Mouse (Mus musculus): ENCODE results near the gene Nfia.

Nfia gene

DNA sequence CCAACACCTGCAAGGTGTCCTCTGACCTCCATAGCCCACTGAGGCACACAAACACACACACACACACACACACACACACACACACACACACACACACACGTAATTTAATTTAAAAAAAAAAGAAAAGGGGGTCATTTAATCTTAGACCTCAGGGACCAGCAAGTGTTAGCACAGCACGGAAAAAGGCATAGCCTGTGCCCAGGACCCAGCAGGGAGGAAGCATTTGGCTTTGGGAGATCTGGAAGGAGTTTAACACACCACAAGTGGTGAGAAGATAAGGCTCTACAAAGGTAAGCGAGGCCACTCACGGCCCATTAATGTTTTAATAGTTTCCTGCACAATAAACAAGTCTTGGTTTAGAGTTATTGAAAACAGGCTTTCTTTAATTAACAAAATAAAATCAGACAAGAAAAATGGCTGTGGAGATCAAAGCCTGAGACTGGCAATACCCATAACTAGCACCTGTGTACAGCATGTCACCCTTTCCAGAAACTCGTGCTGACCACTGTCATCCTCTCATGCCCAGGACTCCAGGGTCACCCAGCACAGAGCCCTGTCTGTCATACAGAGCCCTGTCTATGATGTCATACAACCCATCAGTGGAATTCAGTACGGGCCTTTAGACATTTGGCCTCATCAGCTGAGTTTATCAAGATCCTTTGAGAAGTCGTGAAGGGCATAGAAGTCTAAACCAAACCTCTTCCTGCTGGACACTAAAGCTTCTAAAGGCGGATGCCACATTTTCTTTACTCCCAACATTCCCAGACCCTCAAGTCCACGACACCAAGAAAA, 332.6 kb downstream of the Nfia start:
- no peak for DNase-seq (ENCODE audit: low spot score)

DNA sequence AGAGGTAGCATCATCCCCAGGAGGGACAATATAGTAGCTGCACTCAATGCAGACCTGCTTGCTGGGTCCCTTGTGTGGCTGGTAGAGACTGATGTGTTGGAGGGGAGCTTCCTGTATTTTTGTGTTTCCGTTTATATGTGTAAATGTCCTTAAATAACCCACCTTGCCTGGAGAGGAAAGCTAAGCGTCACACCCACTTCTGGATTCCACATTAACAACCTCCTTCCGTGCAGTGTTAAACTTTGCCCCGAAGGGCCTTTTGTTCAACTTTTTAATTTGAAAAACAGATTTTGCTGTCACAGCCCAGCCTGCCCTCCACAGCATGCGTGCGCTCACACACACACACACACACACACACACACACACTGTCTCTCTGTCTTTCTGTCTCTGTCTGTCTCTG, 333.4 kb downstream of the Nfia start:
- no peak for DNase-seq (ENCODE audit: low spot score)

DNA sequence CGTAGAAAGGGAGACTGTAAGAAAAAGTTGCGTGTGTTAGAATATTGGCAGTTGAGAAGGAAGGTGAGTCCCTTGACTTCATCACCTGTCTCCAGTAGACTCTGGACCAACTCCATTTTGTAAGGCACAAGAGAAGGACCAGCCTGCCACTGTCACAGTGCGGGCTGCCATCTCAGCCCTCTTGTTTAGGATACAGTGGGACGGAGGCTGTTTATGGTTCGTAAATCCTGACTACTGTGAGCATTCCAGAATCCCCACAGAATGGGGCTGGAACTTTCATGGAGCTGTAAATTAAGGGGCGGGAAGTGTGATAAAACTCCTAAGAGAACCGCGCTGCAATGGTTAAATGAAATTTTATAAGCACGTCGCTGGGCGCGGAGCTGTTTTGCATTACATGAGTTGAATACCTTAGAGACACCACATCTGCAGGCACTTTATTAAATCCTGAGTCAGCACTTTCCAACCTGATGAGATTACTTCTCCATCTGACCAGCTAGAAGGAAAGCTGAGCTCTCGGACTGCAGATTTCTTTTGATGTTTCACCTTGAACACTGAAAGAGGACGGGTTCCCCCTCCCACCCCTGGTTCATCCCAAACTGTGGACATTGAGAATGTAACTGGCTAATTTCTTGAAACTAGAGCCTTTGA, 334.0 kb downstream of the Nfia start:
- DNase-seq (ENCODE audit: low spot score): no peak

DNA sequence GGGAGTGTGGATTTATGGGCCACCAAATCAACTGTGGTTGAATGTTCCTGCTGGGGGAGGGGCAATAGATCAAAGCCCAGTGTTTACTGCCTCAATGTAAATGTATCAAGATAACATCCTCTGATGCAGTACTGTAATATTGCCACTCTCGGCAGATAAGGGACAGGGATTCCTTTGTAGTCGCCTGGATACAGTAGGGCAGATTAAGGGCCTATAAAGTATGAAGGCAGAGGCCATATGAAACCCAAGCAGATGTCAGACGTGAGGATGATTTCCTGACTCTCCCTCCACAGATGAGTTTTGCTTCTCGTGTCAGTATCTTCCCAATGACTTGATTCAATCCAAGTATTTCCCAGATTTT, 334.5 kb downstream of the Nfia start:
- no peak for DNase-seq (ENCODE audit: low spot score)

DNA sequence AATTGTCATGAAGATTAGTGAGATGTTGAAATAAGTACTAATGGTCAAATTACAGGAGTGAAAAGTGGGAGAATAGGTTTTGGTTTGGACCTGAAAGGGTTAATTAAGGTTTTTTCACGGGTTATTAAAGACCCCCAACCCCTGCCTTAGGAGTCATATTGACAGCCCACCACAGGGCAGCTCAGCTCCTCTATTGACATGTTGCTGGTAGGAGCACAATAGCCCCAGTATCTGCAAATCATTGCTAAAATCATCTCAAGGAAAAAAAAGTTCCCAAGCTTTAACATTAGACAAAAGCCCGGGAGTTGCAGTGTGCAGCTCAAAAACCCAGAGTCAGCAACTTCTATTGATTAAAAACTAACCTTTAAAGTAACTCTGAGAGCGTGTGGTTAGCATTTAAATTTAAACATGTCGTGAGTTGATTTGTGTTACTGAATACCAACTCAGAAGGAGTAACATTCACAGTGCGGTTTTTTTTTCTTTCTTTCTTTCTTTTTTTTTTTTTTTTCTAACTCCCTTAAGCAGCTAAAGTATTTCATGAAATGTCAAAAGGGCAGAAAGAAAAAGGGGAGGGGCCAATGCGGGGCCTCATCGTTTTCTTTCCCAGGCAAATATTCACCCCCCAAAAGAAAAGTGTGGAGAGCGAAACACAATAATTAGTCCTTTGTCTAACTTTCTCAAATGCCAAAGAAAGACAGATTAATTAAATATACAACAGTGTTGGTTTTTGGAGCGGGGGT, 335.6 kb downstream of the Nfia start:
- no peak for DNase-seq (ENCODE audit: low spot score)

DNA sequence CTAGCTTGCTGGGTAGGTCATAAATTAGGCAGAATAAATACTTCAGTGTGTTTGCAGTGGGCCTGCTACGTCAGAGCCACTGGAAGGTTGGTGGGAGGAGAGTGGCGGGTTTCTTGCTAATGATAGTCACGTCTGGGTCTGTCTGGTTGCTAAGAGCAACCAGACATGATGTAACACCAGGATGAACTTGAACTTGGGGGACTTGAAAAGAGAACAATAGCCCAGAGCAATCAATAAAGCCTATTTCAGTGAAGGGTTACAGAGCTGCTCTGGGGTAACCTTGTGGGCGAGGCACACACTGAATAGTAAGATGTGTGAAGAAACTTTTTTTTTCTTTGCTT, 336.1 kb downstream of the Nfia start:
- DNase-seq (ENCODE audit: low spot score): no peak

DNA sequence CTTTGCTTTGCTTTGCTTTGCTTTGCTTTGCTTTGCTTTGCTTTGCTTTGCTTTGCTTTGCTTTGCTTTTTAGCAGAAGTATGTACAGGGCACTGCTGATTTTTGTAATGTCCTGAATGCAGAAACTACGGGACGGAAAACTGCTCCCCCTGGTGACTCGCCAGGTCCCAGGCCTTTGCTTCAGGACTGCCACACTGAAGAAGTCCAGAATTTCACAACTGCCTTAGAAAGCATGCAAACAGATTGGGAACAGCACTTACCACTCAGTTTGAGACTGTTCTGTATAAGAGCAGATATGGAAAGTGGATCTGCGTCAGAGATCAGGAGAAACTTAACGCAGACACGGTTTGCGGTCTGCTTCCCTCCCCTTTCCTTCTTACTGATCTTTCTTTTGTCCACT, 336.5 kb downstream of the Nfia start:
- no peak for DNase-seq (ENCODE audit: low spot score)

DNA sequence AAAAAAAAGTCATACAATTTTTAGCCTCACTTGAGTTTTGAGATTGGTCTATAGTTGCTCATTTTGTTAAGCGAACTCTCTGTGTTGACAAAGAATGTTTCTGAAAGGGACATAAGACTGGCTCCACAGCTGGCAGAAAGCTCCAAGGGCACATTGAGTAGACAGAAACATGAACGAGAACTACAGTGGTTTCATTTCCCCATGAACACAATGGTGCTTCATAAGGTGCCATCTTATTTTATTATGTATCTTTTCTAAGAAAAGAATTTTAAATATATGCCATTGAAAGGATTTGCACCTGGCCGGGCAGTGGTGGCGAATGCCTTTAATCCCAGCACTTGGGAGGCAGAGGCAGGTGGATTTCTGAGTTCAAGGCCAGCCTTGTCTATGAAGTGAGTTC, 337.4 kb downstream of the Nfia start:
- no peak for DNase-seq (ENCODE audit: low spot score)

DNA sequence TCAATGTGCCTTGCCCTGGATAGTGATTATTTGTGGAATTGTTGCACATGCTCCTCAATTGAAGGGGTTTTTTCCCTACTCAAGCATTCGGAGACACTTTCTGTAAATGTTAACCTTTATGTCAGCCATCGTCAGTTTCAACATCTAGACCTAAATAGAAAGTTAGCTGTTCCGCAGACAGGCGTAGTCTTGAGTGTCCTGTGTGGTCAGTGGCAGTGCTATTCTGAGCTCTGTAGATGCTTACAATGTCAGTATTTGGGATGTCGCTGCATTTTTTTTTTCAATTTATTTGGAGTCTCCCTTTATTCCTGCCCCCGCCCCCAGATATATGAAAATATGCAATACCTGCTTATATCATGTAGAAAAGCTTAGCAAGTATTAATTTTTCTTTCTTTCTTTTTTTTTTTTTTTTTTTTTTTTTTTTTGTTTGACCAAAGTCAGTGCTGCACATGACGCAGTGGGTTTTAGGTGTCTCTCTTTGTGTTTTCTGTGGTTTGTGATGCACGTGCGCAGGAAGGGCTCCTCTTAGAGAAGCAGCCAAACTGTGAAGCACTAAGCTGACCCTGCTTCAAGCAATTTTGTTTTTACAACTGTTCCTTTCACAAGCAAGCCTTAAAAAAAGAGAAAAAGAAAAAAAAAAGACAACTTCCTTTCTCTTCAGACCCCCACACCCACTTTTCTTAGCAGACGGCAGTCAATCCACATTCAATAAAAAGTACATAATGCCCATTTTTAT, 340.9 kb downstream of the Nfia start:
- no peak for DNase-seq (ENCODE audit: low spot score)

DNA sequence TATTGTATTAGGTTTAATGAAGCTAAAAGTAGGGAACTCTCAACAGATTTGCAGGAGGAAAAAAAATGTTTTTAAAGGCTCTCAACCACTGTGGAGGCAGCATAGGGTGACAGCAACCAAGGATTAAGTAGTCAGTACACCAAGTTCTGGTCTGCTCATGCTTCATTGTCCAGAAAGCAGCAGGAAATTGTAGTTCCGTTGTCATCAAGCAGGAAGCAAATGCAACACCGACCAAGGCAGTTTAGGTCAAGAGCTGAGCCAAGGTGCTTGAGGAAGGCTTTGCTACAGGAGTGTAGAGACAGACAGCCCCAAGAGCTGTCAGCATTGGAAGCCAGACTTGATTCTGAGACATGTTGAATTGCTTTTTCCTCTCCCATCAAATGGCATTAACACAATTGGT, 342.4 kb downstream of the Nfia start:
- DNase-seq (ENCODE audit: low spot score): no peak

DNA sequence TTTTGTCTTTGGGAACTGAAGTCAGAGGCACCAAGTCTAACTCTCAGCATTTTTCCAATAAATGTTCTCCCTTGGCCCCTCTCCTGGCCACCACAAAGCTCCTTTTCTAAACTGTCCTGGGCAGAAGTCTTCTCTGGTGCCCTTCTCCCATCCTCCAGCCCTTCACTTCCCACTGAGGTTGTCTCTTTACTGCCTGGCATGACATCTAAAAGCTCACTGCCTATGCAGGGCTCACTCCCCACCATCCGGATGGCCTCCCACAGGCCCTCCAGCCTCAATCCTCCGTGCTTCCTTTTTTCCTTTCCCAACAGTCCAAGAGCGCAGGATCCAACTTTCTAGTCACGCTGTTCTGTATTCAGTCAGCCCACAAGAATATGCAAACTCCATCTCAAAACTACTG, 342.9 kb downstream of the Nfia start:
- no peak for DNase-seq (ENCODE audit: low spot score)

DNA sequence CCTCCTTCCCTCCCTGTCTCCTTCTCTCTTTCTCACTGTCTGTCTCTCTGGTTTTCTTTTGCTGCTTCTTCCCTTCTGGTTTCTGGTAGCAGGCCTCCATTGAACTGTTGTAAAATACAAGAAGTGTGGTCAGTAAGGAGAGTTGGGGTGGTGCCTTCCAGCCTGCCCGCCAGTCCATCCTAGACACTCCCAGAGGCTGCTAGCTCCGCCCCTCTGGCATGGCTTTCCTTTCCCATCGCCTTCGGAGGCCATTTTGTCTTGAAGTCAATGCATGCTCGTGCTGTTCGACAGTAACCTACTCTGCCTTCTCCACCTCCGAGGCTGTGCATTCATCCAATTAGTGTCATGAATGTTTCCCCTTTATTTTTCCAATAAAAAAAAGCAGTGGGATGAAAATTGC, 343.5 kb downstream of the Nfia start:
- DNase-seq (ENCODE audit: low spot score): no peak

DNA sequence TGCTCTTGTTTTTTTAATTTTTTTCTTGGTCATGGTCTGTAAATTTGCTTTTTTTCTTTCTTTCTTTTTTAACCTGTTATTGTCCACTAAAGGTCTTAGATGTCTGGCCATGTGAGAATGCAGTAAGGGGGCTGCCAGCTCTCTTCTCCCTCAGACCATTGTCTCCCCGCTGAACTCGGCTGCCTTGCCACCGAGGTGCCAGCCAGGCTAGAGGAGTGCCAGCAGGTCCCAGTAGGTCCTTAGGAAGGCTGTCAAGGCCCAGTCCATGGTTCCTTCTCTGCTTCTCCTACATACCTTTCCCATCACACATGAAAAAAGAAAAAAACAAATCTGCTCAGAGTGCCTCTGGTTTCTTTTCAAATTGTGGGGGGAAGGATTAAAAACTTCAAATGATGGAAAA, 345.6 kb downstream of the Nfia start:
- DNase-seq (ENCODE audit: low spot score): no peak

DNA sequence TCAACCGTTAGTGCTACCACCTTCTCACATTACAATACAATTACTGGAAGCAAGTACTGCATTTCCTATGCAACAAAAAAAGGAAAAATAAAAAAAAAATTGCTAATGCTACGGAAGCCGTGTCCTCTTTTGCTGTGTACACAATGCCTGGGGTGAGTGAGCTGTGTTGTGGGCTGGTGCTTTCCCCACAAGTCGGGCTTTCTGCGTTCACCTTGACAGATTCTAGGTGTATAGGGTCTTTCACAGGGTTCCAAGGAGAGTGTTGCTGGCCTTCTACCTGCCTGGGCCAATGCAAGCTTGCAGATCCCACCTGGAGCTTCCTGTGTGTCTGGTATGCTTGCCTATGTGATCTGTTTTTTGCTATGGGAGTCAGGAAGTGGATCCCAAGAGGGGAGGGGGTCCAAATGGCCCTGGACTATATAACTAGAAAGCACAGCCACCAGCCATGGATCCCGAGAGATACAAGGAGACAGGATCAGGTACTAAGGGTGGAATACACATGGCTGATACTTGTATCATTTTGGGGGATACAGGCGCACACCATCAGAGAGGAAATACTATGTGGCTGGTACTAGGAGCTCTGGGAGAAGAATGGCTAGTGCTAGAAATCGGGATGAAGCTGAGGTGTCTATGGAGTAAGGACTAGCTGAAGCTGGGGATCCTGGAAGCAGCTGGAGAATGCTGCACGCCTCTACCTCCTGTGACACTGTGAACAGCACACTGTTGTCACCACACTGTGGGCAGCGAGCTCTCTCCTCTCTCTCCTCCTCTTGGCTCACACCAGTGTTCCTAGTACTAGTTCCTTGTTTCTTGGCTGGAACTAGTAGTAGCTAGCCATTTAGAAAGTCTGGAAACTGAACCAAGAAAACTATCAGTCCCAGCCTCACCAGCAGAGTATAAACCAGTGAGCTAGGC, 346.5 kb downstream of the Nfia start:
- DNase-seq (ENCODE audit: low spot score): no peak

DNA sequence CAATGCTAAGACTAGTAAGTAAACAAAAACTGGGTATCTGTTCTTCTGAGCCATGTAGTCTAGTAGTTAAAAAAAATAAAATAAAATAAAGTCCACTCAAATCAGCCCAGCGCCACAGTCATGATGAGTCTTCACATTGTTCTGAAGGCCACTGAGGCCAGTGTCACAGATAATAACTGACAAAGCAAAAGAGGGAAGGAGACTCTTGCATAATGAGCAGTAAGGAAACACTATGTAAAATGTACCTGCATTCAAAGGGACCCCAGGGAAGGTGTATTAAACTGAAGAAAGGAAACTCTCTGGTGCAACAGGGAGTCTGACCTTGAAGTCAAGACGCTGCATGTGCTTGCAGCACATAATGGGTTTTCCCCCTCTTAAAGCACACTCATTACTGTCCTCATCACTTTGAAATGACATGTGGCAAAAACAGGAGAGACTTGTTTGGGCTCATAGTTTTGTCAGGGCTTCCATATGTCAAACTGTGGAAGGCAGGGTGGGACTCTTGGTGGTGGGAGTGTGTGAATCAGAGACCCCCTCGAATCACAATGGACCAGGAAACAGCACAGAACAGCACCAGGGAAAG, 347.5 kb downstream of the Nfia start:
- DNase-seq (ENCODE audit: low spot score): no peak

DNA sequence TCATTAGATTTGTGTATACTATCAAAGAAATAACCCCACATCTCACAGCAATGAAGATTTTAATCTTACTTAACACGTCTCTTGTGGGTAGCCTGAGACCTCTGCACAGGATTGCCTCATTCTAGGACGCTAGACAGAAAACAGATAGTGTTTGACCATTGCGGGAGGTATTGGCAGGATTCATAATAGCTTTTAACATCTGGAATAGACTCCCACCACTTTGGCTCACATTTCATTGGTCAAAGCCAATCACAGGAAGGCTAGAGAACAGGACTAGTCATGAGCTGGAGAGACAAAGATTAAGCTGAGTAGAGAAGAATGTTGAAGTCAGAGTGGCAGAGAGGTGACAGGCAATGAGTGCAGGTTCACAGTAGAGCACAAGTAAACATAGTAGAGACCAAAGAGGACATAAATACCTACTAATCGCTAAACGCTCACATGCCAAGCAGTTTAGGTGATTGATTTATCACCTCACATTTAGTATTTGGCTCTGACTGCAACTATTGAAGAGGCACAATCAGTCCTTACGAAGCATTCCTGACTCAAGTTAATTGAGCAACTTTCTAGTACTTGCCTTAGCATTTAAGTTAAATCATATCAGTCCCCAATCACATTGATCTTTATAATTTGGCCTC, 348.3 kb downstream of the Nfia start:
- no peak for DNase-seq (ENCODE audit: low spot score)

DNA sequence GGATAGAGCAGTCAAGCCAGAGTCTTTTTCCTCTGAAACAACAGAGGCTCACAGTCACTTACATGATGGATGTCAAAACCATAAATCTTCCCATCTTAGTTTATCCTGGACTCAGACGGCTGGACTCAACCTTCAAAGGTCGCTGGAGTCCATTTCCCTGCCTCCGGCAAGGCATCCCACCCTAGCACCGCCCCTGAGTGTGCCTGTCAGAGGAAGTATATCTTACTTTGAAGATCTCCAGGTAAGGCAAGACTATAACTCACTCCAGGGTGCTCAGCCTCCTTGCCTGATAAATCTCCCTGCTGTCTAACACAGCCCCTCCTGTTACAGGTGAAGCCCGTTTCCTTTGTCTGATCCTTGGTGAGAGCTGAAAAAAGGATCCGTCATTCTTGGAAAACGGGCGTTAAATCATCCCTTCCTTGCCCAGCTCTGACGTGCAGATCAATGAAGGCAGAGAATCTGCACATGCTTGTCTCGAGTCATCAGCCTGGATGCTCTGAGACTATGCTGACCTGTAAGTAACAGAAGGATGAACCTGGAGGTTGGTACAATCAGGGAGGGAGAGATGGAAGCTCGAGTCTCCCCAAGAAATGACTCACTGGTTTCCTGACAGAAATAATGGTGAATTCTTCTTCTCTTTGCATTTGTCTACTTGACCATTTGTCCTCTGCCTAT, 353.6 kb downstream of the Nfia start:
- no peak for DNase-seq (ENCODE audit: low spot score)

DNA sequence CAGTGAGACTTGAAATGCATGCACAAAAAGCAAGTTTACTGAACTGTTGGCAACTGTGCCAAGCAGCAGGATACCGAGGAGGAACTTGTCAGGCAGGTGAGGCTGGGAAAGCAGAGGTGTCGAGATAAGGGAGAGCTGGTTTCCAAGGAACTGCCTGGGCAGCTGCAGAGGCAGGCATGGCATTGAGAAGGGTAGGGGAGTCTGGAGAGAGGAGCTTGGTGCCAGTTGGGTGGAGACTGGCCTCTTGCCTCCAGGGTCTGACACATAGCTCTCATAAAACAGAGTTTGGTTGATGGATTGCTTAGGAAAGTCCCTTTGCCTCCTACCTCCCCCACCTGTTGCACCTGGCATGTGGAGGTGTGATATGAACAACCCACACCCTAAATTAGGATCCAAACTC, 358.3 kb downstream of the Nfia start:
- no peak for DNase-seq (ENCODE audit: low spot score)

DNA sequence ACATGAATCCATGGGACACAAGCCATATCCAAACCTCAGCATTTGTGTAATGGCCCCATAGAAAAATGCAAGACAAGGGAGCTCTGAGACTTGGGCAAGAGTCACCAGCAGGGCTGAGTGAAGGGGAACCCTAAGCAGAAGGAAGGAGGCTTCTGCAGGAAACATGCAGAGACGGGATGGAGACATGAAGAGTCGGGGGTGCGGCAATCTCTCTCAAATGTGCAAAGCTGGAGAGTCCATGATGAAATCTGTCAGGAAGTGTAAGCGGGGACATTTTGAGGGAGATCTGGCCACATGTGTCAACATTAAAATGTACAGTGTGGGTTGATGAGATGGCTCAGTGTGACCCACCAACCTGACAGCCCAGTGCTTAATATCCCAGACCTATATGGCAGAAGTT, 361.5 kb downstream of the Nfia start:
- DNase-seq (ENCODE audit: low spot score): no peak

DNA sequence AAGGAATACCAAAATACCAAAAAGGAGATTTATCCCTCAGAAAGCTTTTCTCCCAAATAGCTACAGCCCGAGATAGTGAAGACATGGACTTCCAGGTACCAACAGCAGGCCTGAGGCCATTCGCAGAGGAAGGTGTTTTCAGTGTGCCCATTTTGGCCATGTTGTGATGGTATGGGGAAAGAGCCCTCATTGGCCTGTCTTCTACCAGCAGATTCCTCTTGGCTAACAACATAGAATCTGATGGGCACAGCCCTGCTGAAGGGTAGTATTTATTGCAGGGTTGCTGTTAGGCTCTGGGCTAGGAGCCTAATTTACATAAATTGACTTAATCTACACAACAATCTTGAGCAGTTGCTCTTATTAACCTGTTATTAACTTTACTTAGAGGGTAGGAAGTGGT, 363.5 kb downstream of the Nfia start:
- no peak for DNase-seq (ENCODE audit: low spot score)
